Mouse (Mus musculus): Measurements from ENCODE around the gene Mrpl24.

- TF ChIP-seq GATA1 (IDR thresholded peaks at IDR 0.05; ENCODE audit: low read length) (no peak), TAL1 (IDR thresholded peaks at IDR 0.05; ENCODE audit: low read length) (no peak)
These were observed 41.4 kb downstream of the Mrpl24 start for GRCm38 (mm10) chr3:87960586-87961191.
